Mouse (Mus musculus) CD4-positive helper T cell, adult 2 months (primary cell): ENCODE results near the gene Tha1.

Source experiments
- DNase-seq: peaks from one replicate; pipeline ENCODE4 v3.0.0-alpha.2; 2012; ENCODE audit warnings: low read depth, missing footprints, low spot score

Gene Tha1

DNA sequence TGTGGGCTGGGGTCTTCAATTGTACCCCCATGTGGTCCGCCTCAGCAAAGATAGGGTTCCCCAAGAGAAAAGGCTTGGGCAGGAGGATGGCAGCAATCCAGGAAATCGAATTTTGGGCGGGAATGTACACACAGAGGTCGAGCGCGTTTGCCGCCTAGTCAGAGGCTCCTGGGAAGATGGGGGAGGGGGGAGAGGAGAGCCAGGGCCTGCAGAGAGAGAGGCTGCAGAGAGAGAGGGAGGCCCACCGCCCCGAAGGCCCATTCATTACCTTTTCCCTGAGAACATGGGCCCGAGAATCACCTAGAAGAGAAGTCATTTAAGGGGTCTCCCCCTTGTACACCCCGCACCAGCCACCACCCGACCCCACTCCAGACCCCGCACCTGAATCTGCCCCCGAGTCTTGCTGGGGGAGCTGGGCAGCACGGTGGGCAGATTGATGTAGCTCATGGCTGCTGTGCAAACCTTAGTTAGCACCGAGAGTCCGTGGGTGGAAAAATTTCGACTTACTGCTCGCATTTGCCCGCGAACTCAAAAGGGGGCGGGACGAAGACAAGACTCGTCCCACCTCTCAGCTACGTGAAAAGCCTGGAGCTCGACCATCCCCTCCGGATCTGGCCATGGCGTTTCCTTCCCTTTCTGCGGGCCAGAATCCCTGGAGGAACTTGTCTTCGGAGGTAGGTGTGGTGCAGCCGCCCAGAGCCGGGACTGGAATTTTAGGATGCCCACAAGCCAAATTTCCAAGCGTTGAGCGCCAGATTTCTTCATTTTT, 47.8 kb downstream of the Tha1 start, which contains the start of the genes Afmid and Tk1:
TSS of gene Afmid (plus strand) at position 592 of the 769 bp plus-strand sequence.
TSS of gene Tk1 (minus strand) at position 760 of the 769 bp plus-strand sequence.
- DNase-seq, result peak; percentile 80

GRCm38 (mm10) chr11:117824060-117824969, 49.0 kb downstream of the Tha1 start:
- DNase-seq, result peak; percentile 83

DNA sequence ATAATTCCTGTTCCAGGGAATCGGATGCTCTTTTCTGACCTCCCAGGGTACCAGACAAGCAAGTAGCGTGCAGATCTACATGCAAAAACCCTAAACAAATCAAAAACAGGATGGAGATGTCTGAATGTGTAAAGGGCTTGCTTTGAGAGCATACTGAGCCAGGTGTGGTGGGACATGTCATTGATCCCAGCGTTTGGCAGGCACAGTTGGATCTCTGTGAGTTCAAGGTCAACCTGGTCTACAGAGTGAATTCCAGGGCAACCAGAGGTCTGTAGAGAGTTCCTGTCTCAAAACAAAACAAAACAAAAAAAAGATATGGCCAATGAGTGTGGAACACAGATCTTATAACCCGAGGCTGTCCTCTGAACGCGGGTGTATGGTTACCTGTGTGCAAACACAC, 49.9 kb downstream of the Tha1 start:
- no peak for DNase-seq

- DNase-seq, result no peak
Observed at GRCm38 (mm10) chr11:117822728-117823241, 50.5 kb downstream of the Tha1 start.

DNA sequence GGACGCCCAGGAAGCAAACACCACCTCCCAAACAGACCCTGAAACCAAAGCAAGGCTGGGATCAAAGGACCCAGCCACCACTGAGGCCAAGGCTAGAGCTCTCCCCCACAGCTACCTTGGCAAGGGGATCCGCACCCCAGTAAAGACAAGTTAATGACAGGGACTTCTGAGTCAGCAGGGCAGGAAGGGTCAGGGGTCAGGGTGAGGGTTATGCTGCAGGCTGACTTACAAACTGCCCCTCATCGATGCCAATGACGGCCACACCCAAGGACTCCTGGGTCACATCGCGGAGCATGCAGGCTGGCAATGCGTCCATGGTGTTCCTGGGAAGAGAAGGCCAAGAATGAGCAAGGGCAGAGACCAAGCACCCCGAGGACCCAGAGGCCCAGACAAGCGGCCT, 51.4 kb downstream of the Tha1 start:
- no peak for DNase-seq

DNA sequence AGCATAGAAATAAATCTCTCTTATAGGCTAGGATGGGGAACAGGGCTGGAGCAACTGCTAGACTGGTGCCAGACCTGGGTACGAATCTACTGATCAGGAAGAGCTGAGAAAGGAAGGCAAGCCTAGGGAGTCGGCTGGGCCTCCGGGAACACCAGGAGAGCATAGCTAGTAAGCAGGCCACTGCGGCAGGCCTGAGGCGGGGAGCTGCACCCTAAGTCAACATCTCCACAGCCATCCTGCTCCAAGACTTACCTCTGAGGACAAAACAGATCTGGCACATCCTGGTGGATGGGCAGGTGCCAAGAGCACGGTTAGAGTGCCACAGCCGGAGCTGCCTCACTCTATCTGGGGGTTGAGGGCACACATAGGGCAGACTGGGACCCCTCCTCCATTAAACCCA, 53.1 kb downstream of the Tha1 start:
- no peak for DNase-seq

- no peak for DNase-seq
Observed at GRCm38 (mm10) chr11:117819095-117819494, 54.2 kb downstream of the Tha1 start.
